Mouse (Mus musculus) left cerebral cortex, postnatal 14 days (tissue): ENCODE measurements around the gene Gm12789. TPM values are rescaled to one million over a fixed set of nuclear protein-coding genes. Genes with fewer than 3 reads are reported as not detected.
A peak's percentile ranks its signal among the peaks of the same experiment; 100 is the strongest.
"Not testable (repeated sequence)": the region's sequence is repeated elsewhere in the genome, so short reads cannot be mapped to it uniquely, and the experiment has no call there.

Experiments
- DNase-seq, 2 experiments: peaks; one replicate each; pipeline ENCODE4 v3.0.0; 2021 to 2022; ENCODE audit warnings: low spot score in 2 of 2, mixed read lengths in 1 of 2
- intact Hi-C: fragments of 180-260 bp; cut with DNase I; formaldehyde crosslinking; loops from one replicate; pipeline ENCODE4 v1.15.1; 2025
- long read RNA-seq, 2 experiments: library from polyadenylated mRNA; stranded (forward); transcript quantifications; one replicate each; pipeline ENCODE4 v2.0.0; 2021
- total RNA-seq, 2 experiments: library from RNA; stranded (reverse); gene quantifications; 2 replicates each; pipeline ENCODE4 v1.2.3; 2021

Gm12789 gene
- not detected for total RNA-seq
- long read RNA-seq, experiment 1 = 0 reads
- long read RNA-seq, experiment 2 = 0 reads

- DNase-seq, intact Hi-C loops: not testable (repeated sequence)
Measured at GRCm38 (mm10) chr4:101986326-101986725, at the start of gene Gm12789. Gm12789 (plus strand) TSS chr4:101986626.

GRCm38 (mm10) chr4:101940107-101940506, 46.3 kb upstream of the Gm12789 start, which contains the start of gene Gm12794:
Gm12794 (plus strand) TSS chr4:101940407.
- intact Hi-C loops, DNase-seq: not testable (repeated sequence)

GRCm38 (mm10) chr4:101980949-101981348, 5.5 kb upstream of the Gm12789 start, which contains the start of gene Gm12790:
Gm12790 (minus strand) TSS chr4:101981049.
- intact Hi-C loops, DNase-seq: not testable (repeated sequence)

GRCm38 (mm10) chr4:101985678-101986077, 748 bp upstream of the Gm12789 start:
- intact Hi-C loops = no loop called here

GRCm38 (mm10) chr4:101997426-101997825, 11.0 kb downstream of the Gm12789 start:
- DNase-seq = no peak
- intact Hi-C loops = loop anchor here (5.0 to 10.0 kb wide), 3 partner anchors 135 to 823 kb away; no protein-coding TSS in a partner anchor

More at GRCm38 (mm10) chr4:101985678-101986077, 748 bp upstream of the Gm12789 start:
- no peak for DNase-seq

GRCm38 (mm10) chr4:101998267-101998922, 12.0 kb downstream of the Gm12789 start:
- peak; percentile 32 to 85 for DNase-seq
- intact Hi-C loops = loop anchor here (1.0 to 10.0 kb wide), 4 partner anchors 136 to 824 kb away; no protein-coding TSS in a partner anchor

GRCm38 (mm10) chr4:102026619-102027018, 40.2 kb downstream of the Gm12789 start:
- intact Hi-C loops = no loop called here
- no peak for DNase-seq

Other genes with a start within 250 kb of the Gm12789 start
- gene B020004J07Rik, start 142.6 kb upstream of the Gm12789 start, total RNA-seq = not detected
- not detected for gene C130073F10Rik, start 92.8 kb upstream of the Gm12789 start, total RNA-seq
- not detected for gene Gm12800, start 77.5 kb upstream of the Gm12789 start, total RNA-seq
- not detected for gene Gm12794, start 46.2 kb upstream of the Gm12789 start, total RNA-seq
- not detected for gene Gm12790, start 5.6 kb upstream of the Gm12789 start, total RNA-seq
- gene Pde4b, start 100.9 kb downstream of the Gm12789 start, total RNA-seq = 100 to 1,000 TPM; 101 to 102 TPM